Mouse (Mus musculus): ENCODE measurements around the gene Ociad2.

Gene Ociad2

GRCm38 (mm10) chr5:73301601-73302307, 39.1 kb downstream of the Ociad2 start:
- no peak for DNase-seq

GRCm38 (mm10) chr5:73295916-73296315, 44.9 kb downstream of the Ociad2 start:
- DNase-seq = no peak

GRCm38 (mm10) chr5:73295016-73295415, 45.8 kb downstream of the Ociad2 start:
- no peak for DNase-seq

- no peak for DNase-seq
Measured at GRCm38 (mm10) chr5:73293458-73293827, 47.4 kb downstream of the Ociad2 start.

- peak; percentile 97 for DNase-seq
Measured at GRCm38 (mm10) chr5:73292502-73293457, 48.0 kb downstream of the Ociad2 start, which contains the start of gene Ociad1. Ociad1 (plus strand) TSS chr5:73292784.

- no peak for DNase-seq
Measured at GRCm38 (mm10) chr5:73289900-73290299, 50.9 kb downstream of the Ociad2 start.

- no peak for DNase-seq
Measured at GRCm38 (mm10) chr5:73286603-73287002, 54.2 kb downstream of the Ociad2 start.

- no peak for DNase-seq
Measured at GRCm38 (mm10) chr5:73285470-73285978, 55.3 kb downstream of the Ociad2 start.

GRCm38 (mm10) chr5:73284046-73284445, 56.8 kb downstream of the Ociad2 start:
- DNase-seq = no peak

- no peak for DNase-seq
Measured at GRCm38 (mm10) chr5:73280567-73280850, 60.3 kb downstream of the Ociad2 start.

GRCm38 (mm10) chr5:73279732-73280566, 60.9 kb downstream of the Ociad2 start:
- no peak for DNase-seq

- DNase-seq = no peak
Measured at GRCm38 (mm10) chr5:73279190-73279589, 61.6 kb downstream of the Ociad2 start.

GRCm38 (mm10) chr5:73274941-73275340, 65.9 kb downstream of the Ociad2 start:
- no peak for DNase-seq

GRCm38 (mm10) chr5:73273171-73273570, 67.7 kb downstream of the Ociad2 start:
- no peak for DNase-seq
